Mouse (Mus musculus) heart, embryonic 15.5 days (tissue): ENCODE measurements around the gene Vmn1r232. TPM values are rescaled to one million over a fixed set of nuclear protein-coding genes. Genes with fewer than 3 reads are reported as not detected.

Experiments
- polyA plus RNA-seq: library from polyadenylated mRNA; unstranded; fragments of >200 nt; fragmentation: Nextera tagmentation; extraction: Ambion mirVana; gene quantifications from 2 replicates; pipeline ENCODE4 v1.2.1, GENCODE M21; 2015

The Vmn1r232 gene
- polyA plus RNA-seq, 1 experiment from 2014 or later: not detected

Other genes with a start within 250 kb of the Vmn1r232 start
- gene Vmn1r226, start 236.9 kb downstream of the Vmn1r232 start, polyA plus RNA-seq: not detected in 2 replicates
- gene Vmn1r227, start 189.9 kb downstream of the Vmn1r232 start, polyA plus RNA-seq: not detected in 2 replicates
- gene Vmn1r228, start 133.6 kb downstream of the Vmn1r232 start, polyA plus RNA-seq: not detected in 2 replicates
- not detected in 2 replicates for gene Vmn1r229, start 108.2 kb downstream of the Vmn1r232 start, polyA plus RNA-seq
- gene Vmn1r230, start 79.3 kb downstream of the Vmn1r232 start, polyA plus RNA-seq: not detected in 2 replicates
- not detected in 2 replicates for gene Vmn1r231, start 14.6 kb downstream of the Vmn1r232 start, polyA plus RNA-seq
- 275 and 358 TPM in 2 replicates for gene Ppp2r1a, start 25.6 kb upstream of the Vmn1r232 start, polyA plus RNA-seq
- not detected in 2 replicates for gene Vmn1r233, start 76.8 kb upstream of the Vmn1r232 start, polyA plus RNA-seq
- 9.6 TPM in 2 replicates for gene Zfp160, start 89.2 kb upstream of the Vmn1r232 start, polyA plus RNA-seq